Mouse (Mus musculus) urinary bladder, postnatal 4 days (tissue): ENCODE results near the gene Ptgs1.

Source experiments
- DNase-seq, 2 experiments: peaks; one replicate each; pipeline ENCODE4 v3.0.0; 2021 to 2022; ENCODE audit warnings: low spot score in 2 of 2

Ptgs1 gene

GRCm38 (mm10) chr2:36251156-36251555 lies 20.9 kb downstream of the Ptgs1 start:
- no peak for DNase-seq

GRCm38 (mm10) chr2:36252505-36252904 lies 22.3 kb downstream of the Ptgs1 start:
- DNase-seq = no peak

- no peak for DNase-seq
These were observed 24.2 kb downstream of the Ptgs1 start for GRCm38 (mm10) chr2:36254445-36254844.

GRCm38 (mm10) chr2:36256931-36257330 lies 26.7 kb downstream of the Ptgs1 start:
- DNase-seq = no peak

GRCm38 (mm10) chr2:36259382-36259781 lies 29.2 kb downstream of the Ptgs1 start:
- DNase-seq = no peak

- no peak for DNase-seq
These were observed 29.7 kb downstream of the Ptgs1 start for GRCm38 (mm10) chr2:36259798-36260540.

- no peak for DNase-seq
These were observed 31.8 kb downstream of the Ptgs1 start for GRCm38 (mm10) chr2:36262025-36262424.

GRCm38 (mm10) chr2:36269458-36269857 lies 39.2 kb downstream of the Ptgs1 start:
- no peak for DNase-seq

- no peak for DNase-seq
These were observed 40.0 kb downstream of the Ptgs1 start for GRCm38 (mm10) chr2:36270186-36270585.

GRCm38 (mm10) chr2:36271085-36271484 lies 40.9 kb downstream of the Ptgs1 start:
- DNase-seq = no peak

GRCm38 (mm10) chr2:36272288-36272950 lies 42.2 kb downstream of the Ptgs1 start:
- DNase-seq = no peak

- peak in 1 of 2 experiments; percentile 68 for DNase-seq
These were observed 46.2 kb downstream of the Ptgs1 start for GRCm38 (mm10) chr2:36276454-36276853.

- DNase-seq = no peak
These were observed 48.5 kb downstream of the Ptgs1 start for GRCm38 (mm10) chr2:36278760-36279159.

- DNase-seq = no peak
These were observed 50.9 kb downstream of the Ptgs1 start for GRCm38 (mm10) chr2:36281138-36281537.

- DNase-seq = no peak
These were observed 52.1 kb downstream of the Ptgs1 start for GRCm38 (mm10) chr2:36282301-36282700.
